Mouse (Mus musculus) megakaryocyte progenitor cell, adult 5-6 weeks (primary cell): ENCODE data around the gene Spag7. TPM values are rescaled to one million over a fixed set of nuclear protein-coding genes. Genes with fewer than 3 reads are reported as not detected.

Source experiments
- ATAC-seq: replicated peaks from 2 replicates; pipeline ENCODE4 v1.8.0; 2016; ENCODE audit warnings: mild to moderate bottlenecking, moderate TSS enrichment, inconsistent platforms; ENCODE audit not compliant: poor library complexity
- total RNA-seq, 2 experiments: library from RNA; stranded (forward) in 1 of 2; stranded (reverse) in 1 of 2; fragments of 157-497, 149-512 nt in 1 of 2; fragments of 200-1000 nt in 1 of 2; gene quantifications; 2 replicates each; pipeline versions ENCODE4 v1.2.3 to v1.2.4; 2015 to 2017

Spag7 gene
- total RNA-seq (2015) = 102 and 109 TPM in 2 replicates
- total RNA-seq (2017) = 68.6 and 71.8 TPM in 2 replicates

DNA sequence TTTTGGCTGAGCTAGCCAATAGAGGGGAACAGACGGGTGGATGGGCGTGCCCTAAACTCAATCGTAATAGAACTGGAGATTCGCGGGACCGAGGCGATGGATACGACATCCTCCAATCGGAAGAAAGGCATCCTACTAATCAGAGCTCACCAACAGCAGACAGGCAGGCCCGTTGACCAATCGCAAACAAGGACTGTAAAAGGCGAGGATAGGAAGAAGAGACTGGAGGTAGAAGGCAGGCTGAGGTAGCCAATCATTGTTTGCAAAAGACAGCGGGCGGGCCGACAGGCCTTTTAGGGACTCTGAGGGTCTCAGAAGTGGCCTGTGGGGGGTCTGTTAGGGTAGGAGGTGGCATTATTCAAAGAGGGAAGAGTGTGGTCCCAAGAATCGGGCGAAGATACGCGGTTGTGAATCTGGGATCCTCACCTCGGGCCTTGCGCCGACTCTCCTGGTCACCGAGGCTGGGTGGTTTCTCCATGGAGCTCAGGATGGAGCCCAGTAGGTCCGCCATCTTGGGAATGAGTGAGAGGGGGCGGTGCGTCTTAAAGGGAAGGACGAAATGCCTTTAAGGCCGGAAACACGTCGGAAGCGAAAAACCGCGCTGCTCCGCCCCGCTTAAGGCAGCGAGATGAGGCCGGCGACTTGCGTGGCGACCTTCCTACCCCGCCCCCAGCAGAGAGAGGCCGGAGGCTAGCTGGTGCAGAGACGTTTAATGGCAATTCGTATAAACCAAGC lies at the start of gene Spag7:
TSS of gene Spag7 (minus strand) at position 646 of the 735 bp plus-strand sequence.
- peak; percentile 78 for ATAC-seq

DNA sequence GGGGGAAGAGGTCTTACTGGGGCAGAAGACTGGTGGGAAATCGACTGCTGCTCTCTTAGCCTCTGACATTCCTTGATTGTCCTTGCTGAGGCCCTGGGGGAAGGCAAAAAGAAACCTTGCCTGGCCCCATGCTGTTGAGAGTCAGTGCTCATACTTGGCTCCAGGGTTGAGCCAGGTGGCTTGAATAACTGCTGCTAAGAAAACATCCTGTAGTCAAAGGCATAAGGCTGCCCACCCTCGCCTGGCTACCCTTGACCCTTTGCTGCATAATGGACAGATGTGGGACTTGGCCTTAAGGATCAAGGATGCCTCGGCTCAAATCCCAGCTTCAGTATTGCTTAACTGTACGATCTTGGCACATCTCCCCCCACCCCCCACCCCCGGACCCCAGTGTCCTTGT lies 49.3 kb upstream of the Spag7 start:
- ATAC-seq = no peak

DNA sequence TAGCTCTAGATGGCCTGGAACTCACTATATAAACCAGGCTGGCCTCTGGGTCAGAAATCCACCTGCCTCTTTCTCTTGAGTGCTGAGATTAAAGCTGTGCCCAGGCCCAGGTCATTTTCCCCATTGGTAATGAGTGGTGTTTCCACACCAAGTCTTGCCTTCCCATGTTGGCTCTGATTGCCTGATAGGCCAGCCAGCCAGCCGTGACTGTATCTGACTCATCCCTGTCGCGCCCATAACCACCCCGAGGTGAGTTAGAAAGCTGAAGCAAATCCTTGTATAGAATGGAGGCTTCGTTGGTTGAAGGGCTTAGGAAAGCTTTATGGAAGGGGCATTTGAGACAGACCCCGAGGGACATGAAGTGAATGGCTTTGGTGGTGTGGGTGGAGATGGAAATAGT lies 46.6 kb upstream of the Spag7 start:
- no peak for ATAC-seq

DNA sequence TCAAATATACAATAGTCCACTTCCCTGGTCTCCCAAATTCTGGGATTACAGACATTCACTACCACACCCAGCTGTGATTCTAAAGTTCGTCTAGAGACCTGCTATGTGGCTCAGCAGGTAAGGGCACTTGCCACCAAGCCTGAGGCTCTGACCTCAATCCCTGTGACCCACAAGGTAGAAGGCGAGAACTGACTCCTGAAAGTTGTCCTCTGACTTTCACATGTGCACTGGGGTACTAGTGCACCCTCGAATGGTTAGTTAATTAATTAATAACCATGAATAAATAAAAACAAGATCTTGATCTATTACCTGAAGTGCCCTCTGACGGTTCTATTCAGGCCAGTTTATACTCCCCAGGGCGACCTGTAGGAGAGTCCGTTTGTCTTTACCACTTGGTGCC lies 44.0 kb upstream of the Spag7 start:
- ATAC-seq = no peak

DNA sequence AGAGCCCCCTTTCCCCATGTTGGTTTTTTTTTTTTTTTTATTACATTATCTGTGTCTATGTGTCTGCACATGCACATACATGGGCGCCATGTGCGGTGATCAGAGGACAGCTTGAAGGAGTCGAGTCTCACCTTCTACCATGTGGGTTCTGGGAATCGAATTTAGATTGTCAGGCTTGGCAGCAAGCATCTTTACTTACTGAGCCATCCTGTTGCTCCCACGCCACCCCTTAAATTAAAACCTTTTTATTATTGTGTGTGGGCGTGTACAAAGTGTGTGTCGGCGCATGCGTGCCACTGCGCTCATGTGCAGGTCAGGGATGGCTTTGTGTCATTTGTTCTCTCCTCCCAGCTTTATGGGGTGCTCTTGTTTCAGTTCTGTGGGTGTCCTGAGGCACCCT lies 41.8 kb upstream of the Spag7 start:
- ATAC-seq = no peak

DNA sequence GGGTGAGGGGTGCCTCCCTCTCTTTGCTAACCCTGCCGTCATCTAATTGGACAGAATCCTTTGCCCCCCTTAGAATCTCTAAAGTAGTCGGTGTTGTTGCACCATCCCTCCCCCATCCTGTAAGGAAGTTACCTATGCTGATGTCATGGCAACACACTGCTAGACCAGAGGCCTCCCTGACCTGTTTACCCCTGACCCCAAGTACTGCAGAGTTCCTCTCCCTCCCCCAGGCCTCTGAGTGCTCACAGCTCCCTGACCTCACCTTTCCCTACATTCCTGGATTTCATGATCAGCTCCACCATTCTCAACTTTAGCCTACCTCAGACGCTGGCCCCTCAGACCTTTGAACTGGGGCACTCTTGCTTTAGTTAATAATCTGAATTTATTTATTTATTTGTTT lies 36.9 kb upstream of the Spag7 start:
- no peak for ATAC-seq

DNA sequence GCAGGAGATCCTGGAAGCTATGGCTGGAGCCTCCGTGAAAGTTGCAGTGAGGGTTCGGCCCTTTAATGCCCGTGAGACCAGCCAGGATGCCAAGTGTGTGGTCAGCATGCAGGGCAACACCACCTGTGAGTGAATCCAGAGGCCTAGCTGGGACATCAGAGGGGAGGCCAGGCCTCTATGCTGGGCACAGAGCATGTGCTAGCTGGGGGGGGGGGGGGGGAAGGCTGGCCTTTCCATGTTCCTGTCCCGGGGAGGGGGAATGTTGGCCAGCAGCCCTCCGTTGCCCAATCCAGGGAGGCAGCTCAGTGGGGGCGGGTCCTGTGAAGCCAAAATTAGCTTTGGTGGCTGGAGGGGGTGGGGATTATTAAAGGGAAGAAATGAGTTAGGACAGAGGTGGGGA lies 33.6 kb upstream of the Spag7 start:
- no peak for ATAC-seq

DNA sequence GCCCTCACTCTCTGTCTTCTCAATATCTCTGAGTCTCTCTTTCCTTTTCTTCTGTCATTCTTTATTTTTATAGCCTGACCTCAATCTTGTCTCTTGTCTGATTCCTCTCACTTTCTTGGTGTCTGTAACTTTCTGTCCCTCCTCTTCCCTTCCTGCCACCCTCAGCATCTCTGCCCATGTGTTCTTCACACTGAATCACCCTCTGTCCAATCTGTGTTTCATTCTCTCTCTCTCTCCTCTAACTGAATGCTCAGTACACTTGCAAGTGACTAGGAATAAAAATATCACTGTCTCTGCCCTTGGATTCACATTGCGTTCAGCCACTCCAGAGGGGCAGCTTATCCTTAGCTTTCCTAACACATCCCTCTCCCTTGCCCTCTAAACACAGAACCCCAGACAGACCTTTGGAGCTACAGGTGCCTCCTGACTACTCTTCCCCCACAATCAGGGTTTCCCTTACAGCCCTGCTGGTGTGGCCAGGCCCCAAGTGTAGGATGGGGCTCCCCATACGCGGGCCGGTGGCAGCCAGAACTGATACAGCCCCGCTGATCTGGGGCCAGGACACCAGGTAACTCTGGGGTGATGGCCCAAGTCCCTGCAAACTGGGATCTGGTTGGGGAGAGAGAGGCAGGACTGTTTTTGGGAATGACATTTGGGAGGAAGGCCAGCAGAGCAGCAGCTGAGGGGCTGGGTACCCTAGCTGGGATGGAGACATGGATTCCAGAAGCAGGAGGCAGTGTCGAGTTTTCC lies 32.9 kb upstream of the Spag7 start:
- ATAC-seq = no peak

DNA sequence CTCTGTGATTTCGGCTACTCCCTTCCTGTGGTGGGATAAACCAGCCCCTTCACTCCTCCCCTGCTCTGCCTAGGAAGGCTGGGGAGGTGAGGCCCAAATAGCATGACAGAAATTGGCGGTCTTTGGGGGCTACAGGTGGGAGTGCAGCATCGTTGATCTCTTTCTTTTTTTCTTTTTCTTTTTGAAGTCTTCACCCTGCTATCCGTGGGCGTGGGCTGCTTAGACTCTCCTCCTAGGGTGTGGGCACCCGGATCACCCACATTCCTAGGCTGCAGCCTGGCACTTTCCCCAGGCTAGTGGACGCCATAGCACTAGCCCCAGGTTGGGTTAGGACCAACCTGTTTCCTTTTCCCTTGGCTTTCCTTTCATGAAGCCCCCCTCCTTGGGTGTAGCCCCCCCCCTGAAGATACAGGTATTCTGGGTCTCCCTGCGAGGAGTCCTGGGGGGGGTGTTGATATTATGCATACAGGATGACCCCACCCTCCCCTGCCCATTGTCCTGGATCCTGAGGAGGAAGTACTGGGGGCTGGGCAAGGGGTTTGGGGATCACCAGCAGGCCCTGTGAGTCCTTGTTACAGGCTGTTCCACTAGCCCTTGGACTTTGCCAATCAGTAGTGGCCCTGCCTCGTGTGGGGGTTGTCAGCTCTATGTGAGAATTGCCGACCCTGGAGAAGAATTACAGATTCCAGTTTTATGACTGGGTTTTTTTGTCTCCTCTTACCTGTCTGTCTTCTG lies 32.2 kb upstream of the Spag7 start:
- ATAC-seq = no peak

DNA sequence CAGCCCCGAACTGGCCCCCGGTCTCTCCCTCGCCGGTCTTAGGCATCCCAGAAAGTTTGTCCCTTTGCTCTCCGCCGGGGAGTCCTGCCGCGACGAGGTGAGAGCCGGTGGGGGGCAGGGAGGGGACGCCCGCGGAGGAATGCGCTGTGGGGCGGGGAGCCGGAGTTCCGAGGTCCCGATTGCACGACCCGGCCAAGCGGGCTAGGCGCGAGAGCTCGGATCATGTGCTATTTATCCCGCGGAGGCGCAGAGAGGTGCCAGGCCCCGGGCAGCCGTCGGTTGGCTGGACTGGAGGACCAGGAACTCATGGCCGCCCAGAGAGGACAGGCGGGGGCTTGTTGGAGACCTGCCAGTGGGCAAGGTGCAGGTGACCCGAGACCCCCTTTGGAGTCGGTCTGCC lies 31.4 kb upstream of the Spag7 start:
- ATAC-seq = peak; percentile 42

DNA sequence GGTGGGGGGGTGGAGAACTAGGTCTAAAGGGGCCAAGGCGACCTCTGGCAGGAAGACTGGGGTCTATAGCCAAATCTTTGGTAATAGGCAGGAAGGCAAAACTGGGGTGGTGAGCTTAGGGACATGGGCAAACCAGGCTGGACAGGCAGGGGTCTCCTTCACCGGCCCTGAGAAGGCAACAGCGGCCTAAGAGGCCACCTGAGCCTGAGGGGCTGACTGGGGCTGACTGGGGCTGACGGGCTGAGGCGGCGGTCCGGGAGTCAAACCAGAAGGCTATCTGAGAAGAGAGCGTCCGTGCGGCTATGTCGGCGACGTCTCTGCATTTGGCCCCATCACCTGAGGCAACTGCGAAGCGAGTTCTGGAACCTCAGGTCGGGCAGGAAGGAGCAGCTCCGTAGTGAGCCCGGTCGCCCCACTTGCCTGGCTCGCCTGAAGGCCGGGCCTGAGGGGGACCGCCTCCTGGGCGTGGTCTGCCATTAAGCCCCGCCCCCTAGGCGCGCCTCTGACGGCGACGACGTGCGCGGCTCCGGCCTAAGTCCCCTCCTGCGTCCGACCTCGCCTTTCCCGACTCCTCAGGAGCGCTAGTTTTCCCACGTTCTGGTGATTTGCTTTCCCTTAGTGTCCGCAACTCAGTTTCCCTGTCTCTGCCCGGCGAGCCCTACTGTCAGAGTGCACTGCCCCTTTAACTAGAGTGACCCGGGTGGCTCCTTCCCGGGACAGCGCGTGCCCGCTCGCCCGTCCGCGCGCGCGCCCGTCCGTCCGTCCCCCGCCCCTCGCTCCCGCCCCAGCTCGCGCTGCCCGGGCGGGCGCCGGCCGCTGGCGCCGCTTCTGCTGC lies 30.7 kb upstream of the Spag7 start, which contains the start of the genes Inca1 and Kif1c:
TSS of gene Inca1 (minus strand) at position 434 of the 835 bp plus-strand sequence.
TSS of gene Kif1c (plus strand) at position 827 of the 835 bp plus-strand sequence.
- peak; percentile 98 for ATAC-seq

DNA sequence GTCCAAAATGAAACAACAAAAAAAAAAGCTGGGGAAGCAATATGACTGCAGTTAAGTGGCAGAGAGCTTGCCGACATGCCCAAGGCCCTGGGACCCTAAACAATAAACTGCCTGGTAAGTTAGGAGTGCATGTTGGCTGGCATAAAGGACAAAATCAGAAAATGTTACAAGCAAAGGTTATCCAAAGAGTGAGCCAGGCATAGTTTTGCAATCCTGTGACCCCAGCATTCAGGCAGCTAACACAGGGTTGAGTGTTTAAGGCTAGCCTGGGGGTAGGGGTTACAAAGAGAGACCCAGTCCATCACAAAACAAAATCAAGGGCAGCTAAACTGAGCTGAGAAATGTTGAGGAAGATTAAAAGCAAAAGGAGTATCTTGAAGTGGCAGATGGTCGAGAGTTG lies 29.8 kb upstream of the Spag7 start:
- ATAC-seq = no peak

DNA sequence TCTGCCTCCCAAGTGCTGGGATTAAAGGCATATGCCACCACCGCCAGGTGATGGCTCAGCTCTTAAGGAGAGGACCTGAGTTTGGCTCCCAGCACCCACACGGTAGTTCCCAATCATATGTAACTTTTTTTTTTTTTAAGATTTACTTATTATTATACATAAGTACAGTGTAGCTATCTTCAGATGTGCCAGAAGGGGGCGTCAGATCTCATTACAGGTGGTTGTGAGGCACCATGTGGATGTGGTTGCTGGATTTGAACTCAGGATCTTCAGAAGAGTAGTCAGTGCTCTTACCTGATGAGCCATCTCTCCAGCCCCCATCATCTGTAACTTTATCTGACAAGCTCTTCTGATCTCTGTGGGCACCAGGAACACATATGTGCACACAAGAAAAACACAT lies 28.2 kb upstream of the Spag7 start:
- ATAC-seq = no peak

DNA sequence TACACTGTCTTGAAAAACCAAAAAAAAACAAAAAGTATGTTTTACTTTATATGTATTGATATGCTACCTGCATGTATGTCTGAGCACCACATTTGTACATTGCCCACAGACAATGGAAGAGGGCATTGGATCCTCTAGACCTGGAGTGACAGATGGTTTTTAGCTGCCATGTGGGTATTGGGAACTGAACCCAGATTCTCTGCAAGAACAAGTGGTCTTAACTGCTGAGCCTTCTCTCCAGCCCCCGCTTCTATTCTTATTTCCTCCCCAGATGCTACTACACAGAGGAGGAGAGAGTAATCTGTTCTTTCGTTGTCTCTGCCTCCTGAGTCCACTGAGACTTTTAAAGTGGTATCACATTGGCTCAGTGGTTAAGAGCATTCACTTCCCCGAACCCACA lies 24.3 kb upstream of the Spag7 start:
- ATAC-seq = no peak

DNA sequence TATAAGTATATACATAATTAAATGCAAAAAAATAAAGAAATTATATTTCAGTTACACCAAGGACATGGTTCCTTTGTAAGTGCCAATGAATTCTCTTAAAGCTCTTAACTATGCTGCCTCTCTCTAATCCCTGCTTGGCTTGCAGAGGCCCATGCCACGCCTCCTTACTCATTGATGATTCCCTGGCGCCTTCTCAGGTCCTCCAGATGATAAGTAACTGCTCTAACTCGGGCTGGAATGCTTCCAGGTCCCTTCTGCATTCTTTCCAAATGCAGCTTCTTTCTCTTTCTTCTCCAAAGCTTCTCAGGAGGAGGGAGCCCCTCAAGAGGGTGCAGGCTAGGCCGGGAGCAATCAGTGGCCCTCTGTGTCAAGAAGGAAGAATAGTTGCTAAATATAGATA lies 20.4 kb upstream of the Spag7 start:
- ATAC-seq = no peak

DNA sequence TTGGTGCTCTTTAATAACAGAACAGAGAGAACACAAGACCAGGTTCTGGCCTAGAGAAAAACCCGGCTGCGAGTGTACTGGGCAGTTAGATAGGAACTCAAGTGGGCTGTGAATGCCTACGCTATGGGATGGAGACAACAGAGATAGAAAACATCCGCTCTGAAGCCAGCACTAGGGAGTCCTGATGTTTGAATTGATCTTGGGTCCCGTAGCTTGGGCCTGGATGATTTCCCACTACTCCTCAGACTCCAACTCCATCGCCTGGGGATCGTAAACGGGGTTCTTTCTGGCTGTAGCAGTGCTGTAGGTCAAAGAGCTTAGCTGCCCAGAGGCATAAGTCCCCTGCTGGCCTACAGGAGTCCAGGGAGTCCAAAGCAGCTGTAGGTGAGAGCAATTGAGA lies 19.2 kb upstream of the Spag7 start:
- no peak for ATAC-seq

DNA sequence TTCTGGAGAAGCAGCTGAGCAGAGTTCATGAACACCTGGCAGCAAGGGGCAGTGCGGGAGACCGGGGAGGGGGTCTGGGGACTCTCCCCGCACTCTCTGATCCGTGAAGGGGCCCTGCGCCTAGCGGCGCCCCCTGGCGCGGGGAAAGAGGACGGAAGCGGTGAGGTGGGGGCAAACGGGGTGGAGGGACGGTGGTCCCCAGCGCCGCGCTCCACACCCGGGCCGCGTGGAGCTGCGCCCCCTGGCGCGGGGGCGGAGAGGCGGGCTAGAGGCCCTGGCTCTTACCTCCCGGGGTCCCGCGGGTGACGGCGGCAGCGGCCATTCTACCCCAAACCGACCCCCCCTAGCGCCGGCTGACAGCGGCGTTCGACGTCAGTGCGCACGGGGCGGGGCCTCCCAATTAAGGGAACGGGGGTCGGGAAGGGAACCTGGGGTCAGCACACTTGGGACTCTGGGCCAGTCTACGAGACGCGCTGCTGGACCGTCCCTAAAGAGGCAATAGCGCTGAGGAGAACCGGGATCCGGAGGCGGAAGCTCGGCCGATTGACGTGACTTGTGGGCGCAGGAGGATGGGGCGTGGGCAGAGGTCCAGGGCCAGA lies 18.5 kb upstream of the Spag7 start, which contains the start of gene Camta2:
TSS of gene Camta2 (minus strand) at position 505 of the 599 bp plus-strand sequence.
- ATAC-seq = peak; percentile 86

DNA sequence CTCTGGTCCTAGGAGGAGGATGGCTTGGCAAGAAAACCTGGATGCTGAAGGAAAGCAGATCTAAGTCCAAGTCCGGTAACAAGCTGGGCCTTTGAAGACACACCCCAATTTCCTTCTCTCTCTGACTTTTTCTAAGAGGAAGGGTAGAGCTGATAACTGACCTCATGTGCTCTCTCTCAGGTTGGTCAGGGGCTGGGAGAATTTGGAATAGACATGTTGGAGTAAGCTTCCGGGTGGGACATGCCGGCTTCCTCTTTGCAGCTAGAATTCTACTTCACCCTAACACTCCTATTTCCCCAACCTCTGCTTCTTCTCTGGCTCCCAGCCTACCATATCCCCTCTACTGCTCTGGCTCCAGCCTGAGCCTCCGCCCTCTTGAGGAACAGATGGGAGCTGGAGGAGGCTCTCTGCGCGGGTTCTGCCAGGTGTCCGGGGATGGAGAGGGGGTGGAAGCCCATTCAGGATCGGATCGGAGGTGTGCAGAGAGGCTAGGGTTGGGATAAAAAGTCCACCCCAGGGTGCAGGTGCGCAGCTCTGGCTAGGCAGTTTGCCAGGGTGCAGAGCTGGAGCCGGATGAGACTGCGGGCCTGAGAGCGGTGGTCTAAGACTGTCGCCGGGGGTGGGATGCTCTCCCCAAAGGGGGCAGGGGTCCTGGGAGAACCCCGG lies 17.8 kb upstream of the Spag7 start:
- ATAC-seq = peak; percentile 39

DNA sequence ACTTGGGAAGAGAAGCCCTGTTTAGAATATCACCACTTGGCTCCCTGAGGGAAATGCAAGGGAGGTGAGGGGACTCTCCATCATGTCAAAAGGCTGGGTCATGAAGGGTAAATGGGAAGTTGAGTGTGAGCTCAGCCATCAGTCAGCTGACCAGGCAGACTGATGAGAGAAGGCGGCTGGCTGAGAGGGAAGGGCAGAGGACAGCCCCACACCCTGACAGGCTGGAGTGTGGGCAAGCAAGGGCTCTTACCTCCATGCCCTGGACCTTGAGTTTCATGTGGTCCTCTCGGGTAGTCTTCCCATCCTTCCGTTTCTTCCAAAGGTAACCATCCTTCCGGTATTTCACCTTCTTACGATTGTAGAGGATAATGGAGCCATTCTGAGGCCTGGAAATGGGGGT lies 14.4 kb upstream of the Spag7 start:
- no peak for ATAC-seq
